Mouse (Mus musculus) bone marrow, adult 2 months (tissue): Measurements from ENCODE around the gene Fgf22.

ENCODE experiments used
- CTCF ChIP-seq: fragments of 200-500 bp; IDR thresholded peaks from 2 replicates; pipeline ENCODE4 v1.5.1; 2011; ENCODE audit warnings: low read length, control low read depth; ENCODE audit not compliant: control insufficient read depth, insufficient read depth
- POLR2A ChIP-seq: fragments of 200-500 bp; IDR thresholded peaks from 2 replicates; pipeline ENCODE4 v1.6.1; 2011; ENCODE audit warnings: low read depth, mild to moderate bottlenecking, control low read depth, low read length, borderline replicate concordance; ENCODE audit not compliant: control insufficient read depth

- TF ChIP-seq CTCF: no peak
- no peak for TF ChIP-seq POLR2A
These were observed 9.4 kb downstream of the Fgf22 start for GRCm38 (mm10) chr10:79764234-79764633.
